In genomic region chr17:72925804-72926617, GRCm38 (mm10) we compare ENCODE assay signal across 8 mouse cellular contexts. TPM values are rescaled to one million over a fixed set of nuclear protein-coding genes. Genes with fewer than 3 reads are reported as not detected.
DNase-seq lines count a peak whose midpoint lies in the region; ATAC-seq and TF ChIP-seq lines count a peak whose summit lies in the region.

No protein-coding gene starts in this region.

- 56% methylated on average over 12 of the region's 12 CpGs for WGBS in forebrain, embryonic 10.5 days
- 26% methylated on average over 12 of the region's 12 CpGs for WGBS in heart, postnatal 0 days

- no peak for TF ChIP-seq CTCF in heart, postnatal 0 days (IDR thresholded peaks at IDR 0.05; ENCODE audit: low read depth)

- peak overlapping the region; percentile 90 for H3K4me2 ChIP-seq in heart, postnatal 0 days (ENCODE audit: low read depth, low read length)

- peak overlapping the region; percentile 22 for H3K9ac ChIP-seq in heart, postnatal 0 days (replicated peaks; ENCODE audit: low read depth, low read length)

- ATAC-seq in heart, postnatal 0 days (ENCODE audit: insufficient read depth, low read depth): peak; percentile 59

- DNase-seq in gastrocnemius, adult 18-20 months (ENCODE audit: low spot score): peak; percentile 71
- no peak for DNase-seq in gastrocnemius, postnatal 10 days
- peak; percentile 51 for DNase-seq in forebrain, embryonic 10.5 days (ENCODE audit: extremely low spot score, low spot score)
- peak; percentile 75 for DNase-seq in heart, postnatal 0 days (ENCODE audit: low spot score)
- DNase-seq in kidney, postnatal 4 days: peak; percentile 53 to 68
- DNase-seq in lung, postnatal 10 days: peak; percentile 71
- DNase-seq in skeletal muscle tissue, adult 2 months (ENCODE audit: low read depth, low spot score): peak; percentile 65
- no peak for DNase-seq in thymus, postnatal 10 days (ENCODE audit: low spot score in 2 of 2)

- 0 out of 2 replicates have a peak, but pooled peaks cover 1% of the 10 kb centered on the region for H3K27me3 ChIP-seq in forebrain, embryonic 10.5 days (ENCODE audit: poor library complexity, severe bottlenecking)
- no peaks in the 10 kb centered on the region for H3K27me3 ChIP-seq in heart, postnatal 0 days (ENCODE audit: control insufficient read depth, insufficient read depth, low read length)

- 0 out of 2 replicates have a peak, but pooled peaks have one; percentile 26 for TF ChIP-seq EP300 in heart, postnatal 0 days (IDR thresholded peaks at IDR 0.05; ENCODE audit: low read depth)

- H3K9me3 ChIP-seq in forebrain, embryonic 10.5 days: no peaks in the 10 kb centered on the region
- H3K9me3 ChIP-seq in heart, postnatal 0 days (replicated peaks; ENCODE audit: control insufficient read depth, low read length): no peaks in the 10 kb centered on the region

- peaks cover 72% of the 10 kb centered on the region for H3K36me3 ChIP-seq in forebrain, embryonic 10.5 days (replicated peaks)
- H3K36me3 ChIP-seq in heart, postnatal 0 days (replicated peaks; ENCODE audit: control insufficient read depth, insufficient read depth, low read length): peaks cover 88% of the 10 kb centered on the region

- H3K4me3 ChIP-seq in forebrain, embryonic 10.5 days: no peak overlapping the region
- 0 out of 2 replicates have a peak overlapping the region, but pooled peaks have one; percentile 7 for H3K4me3 ChIP-seq in heart, postnatal 0 days (ENCODE audit: low read depth, low read length)

- H3K27ac ChIP-seq in forebrain, embryonic 10.5 days: peak overlapping the region; percentile 82
- peak overlapping the region; percentile 96 for H3K27ac ChIP-seq in heart, postnatal 0 days (ENCODE audit: low read depth)

- H3K4me1 ChIP-seq in forebrain, embryonic 10.5 days: peaks cover 38% of the 10 kb centered on the region
- peaks cover 71% of the 10 kb centered on the region for H3K4me1 ChIP-seq in heart, postnatal 0 days (ENCODE audit: control insufficient read depth, insufficient read depth)

RNA-seq across cellular contexts. Expression of gene Lbh, which starts 7.9 kb away (rescaled TPM):
- 1 to 10 TPM; 4.2 to 8.4 TPM for total RNA-seq in gastrocnemius, adult 18-20 months (2021)
- total RNA-seq in gastrocnemius, postnatal 10 days (2021): 10 to 100 TPM; 21.5 to 26.9 TPM
- 1.3 and 1.8 TPM in 2 replicates for polyA plus RNA-seq in forebrain, embryonic 10.5 days (2016; fragmentation: Nextera tagmentation; extraction: Ambion mirVana)
- total RNA-seq in heart, postnatal 0 days (2014; rRNA removed; ENCODE audit: low replicate concordance): 453 and 478 TPM in 2 replicates
- polyA plus RNA-seq in heart, postnatal 0 days (2015; fragmentation: Nextera tagmentation; extraction: Ambion mirVana): 28.5 and 31.1 TPM in 2 replicates

Comparison
In these comparisons a context has a peak if more than half of its experiments do, and no peak if none do; other contexts are left out.
1. DNase-seq: peak in gastrocnemius, adult 18-20 months (single experiment), forebrain, embryonic 10.5 days (single experiment), heart, postnatal 0 days (single experiment), kidney, postnatal 4 days (2 of 2), lung, postnatal 10 days (single experiment) and skeletal muscle tissue, adult 2 months (single experiment); none in gastrocnemius, postnatal 10 days (single experiment) and thymus, postnatal 10 days (0 of 2).
2. RNA of gene Lbh, which starts 7.9 kb away (total RNA-seq): 453 to 478 TPM in heart, postnatal 0 days; 21.5 to 26.9 TPM in gastrocnemius, postnatal 10 days and 4.2 to 8.4 TPM in gastrocnemius, adult 18-20 months; every median in the first group is over 10 times any median in the second.